Mouse (Mus musculus): ENCODE data around the gene Rtkn. TPM values are rescaled to one million over a fixed set of nuclear protein-coding genes. Genes with fewer than 3 reads are reported as not detected.

The Rtkn gene
- polyA plus RNA-seq (2015; fragmentation: Nextera tagmentation; extraction: Ambion mirVana), result 44.4 and 47.5 TPM in 2 replicates

GRCm38 (mm10) chr6:83134951-83135513 is at the start of gene Rtkn:
Gene Rtkn, plus strand, starts transcription at chr6:83135463.
- 53% methylated on average over 7 of the region's 7 CpGs for WGBS
- Histone ChIP-seq H3K27me3 (ENCODE audit: control insufficient read depth, insufficient read depth, low read depth, low read length) (no peaks in the 10 kb centered on the region), H3K4me1 (replicated peaks; ENCODE audit: control insufficient read depth, insufficient read depth, low read length) (peaks cover 34% of the 10 kb centered on the region), H3K9ac (ENCODE audit: low read length) (peak within 1 kb of the TSS; percentile 89), H3K36me3 (ENCODE audit: control insufficient read depth, insufficient read depth, low read length) (no peaks in the 10 kb centered on the region; the same call in 1 of the 2 replicates), H3K4me2 (ENCODE audit: low read depth, low read length) (peak within 1 kb of the TSS; percentile 85), H3K4me3 (ENCODE audit: low read length) (peak within 1 kb of the TSS; percentile 63), H3K9me3 (ENCODE audit: control insufficient read depth, low read length) (no peaks in the 10 kb centered on the region), H3K27ac (ENCODE audit: low read length) (peak within 1 kb of the TSS; percentile 100)
- no peak for ATAC-seq (ENCODE audit: low read depth)

GRCm38 (mm10) chr6:83086121-83087035 is 48.9 kb upstream of the Rtkn start, which contains the start of gene Lbx2:
Gene Lbx2, plus strand, starts transcription at chr6:83086367.
- WGBS, result 6% methylated on average over 42 of the region's 42 CpGs
- Histone ChIP-seq H3K4me3 (ENCODE audit: low read length) (peak within 1 kb of the TSS; percentile 32), H3K9me3 (ENCODE audit: control insufficient read depth, low read length) (no peaks in the 10 kb centered on the region), H3K36me3 (ENCODE audit: control insufficient read depth, insufficient read depth, low read length) (peaks cover 4% of the 10 kb centered on the region), H3K4me1 (replicated peaks; ENCODE audit: control insufficient read depth, insufficient read depth, low read length) (peaks cover 12% of the 10 kb centered on the region), H3K9ac (ENCODE audit: low read length) (peak within 1 kb of the TSS; percentile 27; the same call in 1 of the 2 replicates), H3K27ac (ENCODE audit: low read length) (no peak within 1 kb of the TSS), H3K4me2 (ENCODE audit: low read depth, low read length) (peak within 1 kb of the TSS; percentile 43), H3K27me3 (ENCODE audit: control insufficient read depth, insufficient read depth, low read depth, low read length) (peaks cover 66% of the 10 kb centered on the region)
- ATAC-seq (ENCODE audit: low read depth), result no peak

DNA sequence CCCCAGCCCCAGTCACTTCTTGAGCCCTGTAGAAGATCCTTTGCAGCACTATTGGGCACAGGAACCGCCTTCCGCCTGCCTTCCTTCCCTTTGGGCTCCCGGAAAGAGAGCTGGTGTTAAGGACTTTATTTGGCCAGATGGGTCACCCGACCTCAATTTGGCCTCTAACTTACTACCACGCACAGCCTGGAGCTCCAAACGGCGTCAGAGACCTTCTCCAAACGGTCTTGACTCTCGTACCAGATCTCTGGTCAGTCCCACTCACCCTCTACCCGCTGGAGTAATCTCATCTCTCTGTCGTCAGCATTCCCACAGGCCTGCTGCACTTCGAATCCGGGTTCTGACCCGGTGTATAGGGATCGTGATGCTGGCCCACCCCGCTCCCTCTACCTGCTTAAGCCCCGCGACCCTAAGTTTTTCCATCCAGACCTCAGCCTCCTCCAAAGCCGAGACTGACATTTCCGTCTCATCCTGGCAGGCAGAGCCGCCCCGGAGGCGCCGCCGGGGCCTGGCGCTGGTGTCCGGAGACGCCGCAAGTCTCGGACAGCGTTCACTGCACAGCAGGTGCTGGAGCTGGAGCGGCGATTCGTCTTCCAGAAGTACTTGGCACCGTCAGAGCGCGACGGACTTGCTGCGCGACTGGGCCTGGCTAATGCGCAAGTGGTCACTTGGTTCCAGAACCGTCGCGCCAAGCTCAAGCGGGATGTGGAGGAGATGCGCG is 47.9 kb upstream of the Rtkn start:
- Histone ChIP-seq H3K4me2 (ENCODE audit: low read depth, low read length) (peak overlapping the region; percentile 43), H3K27me3 (ENCODE audit: control insufficient read depth, insufficient read depth, low read depth, low read length) (peaks cover 66% of the 10 kb centered on the region), H3K27ac (ENCODE audit: low read length) (no peak overlapping the region), H3K4me1 (replicated peaks; ENCODE audit: control insufficient read depth, insufficient read depth, low read length) (peaks cover 12% of the 10 kb centered on the region), H3K36me3 (ENCODE audit: control insufficient read depth, insufficient read depth, low read length) (no peaks in the 10 kb centered on the region), H3K4me3 (ENCODE audit: low read length) (peak overlapping the region; percentile 32), H3K9ac (ENCODE audit: low read length) (peak overlapping the region; percentile 27; the same call in 1 of the 2 replicates), H3K9me3 (ENCODE audit: control insufficient read depth, low read length) (no peaks in the 10 kb centered on the region)
- ATAC-seq (ENCODE audit: low read depth), result peak; percentile 8; the same call in 1 of the 2 replicates
- WGBS, result 2% methylated on average over 47 of the region's 47 CpGs

DNA sequence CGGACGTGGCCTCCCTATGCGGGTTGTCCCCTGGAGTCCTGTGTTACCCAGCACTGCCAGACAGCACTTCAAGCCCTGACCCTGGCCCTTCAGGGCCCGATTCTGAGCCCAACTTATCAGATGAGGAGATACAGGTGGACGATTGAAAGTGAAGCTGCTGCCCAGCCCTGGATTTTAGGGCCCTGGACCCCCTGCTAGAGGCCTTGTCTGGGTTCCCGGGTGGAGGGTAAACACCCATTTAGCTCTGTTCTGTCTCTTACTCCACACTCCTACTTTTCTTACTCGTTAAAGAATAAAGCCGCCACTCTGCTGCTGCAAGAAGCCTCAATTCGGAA is 47.4 kb upstream of the Rtkn start:
- peaks cover 12% of the 10 kb centered on the region for H3K4me1 ChIP-seq (replicated peaks; ENCODE audit: control insufficient read depth, insufficient read depth, low read length)
- H3K27ac ChIP-seq (ENCODE audit: low read length), result no peak overlapping the region
- peaks cover 63% of the 10 kb centered on the region for H3K27me3 ChIP-seq (ENCODE audit: control insufficient read depth, insufficient read depth, low read depth, low read length)
- H3K9me3 ChIP-seq (ENCODE audit: control insufficient read depth, low read length), result no peaks in the 10 kb centered on the region
- no peak for ATAC-seq (ENCODE audit: low read depth)
- H3K36me3 ChIP-seq (ENCODE audit: control insufficient read depth, insufficient read depth, low read length), result no peaks in the 10 kb centered on the region
- H3K4me2 ChIP-seq (ENCODE audit: low read depth, low read length), result peak overlapping the region; percentile 43
- peak overlapping the region; percentile 32; the same call in 1 of the 2 replicates for H3K4me3 ChIP-seq (ENCODE audit: low read length)
- 13% methylated on average over 9 of the region's 9 CpGs for WGBS
- H3K9ac ChIP-seq (ENCODE audit: low read length), result no peak overlapping the region; the same call in 1 of the 2 replicates

DNA sequence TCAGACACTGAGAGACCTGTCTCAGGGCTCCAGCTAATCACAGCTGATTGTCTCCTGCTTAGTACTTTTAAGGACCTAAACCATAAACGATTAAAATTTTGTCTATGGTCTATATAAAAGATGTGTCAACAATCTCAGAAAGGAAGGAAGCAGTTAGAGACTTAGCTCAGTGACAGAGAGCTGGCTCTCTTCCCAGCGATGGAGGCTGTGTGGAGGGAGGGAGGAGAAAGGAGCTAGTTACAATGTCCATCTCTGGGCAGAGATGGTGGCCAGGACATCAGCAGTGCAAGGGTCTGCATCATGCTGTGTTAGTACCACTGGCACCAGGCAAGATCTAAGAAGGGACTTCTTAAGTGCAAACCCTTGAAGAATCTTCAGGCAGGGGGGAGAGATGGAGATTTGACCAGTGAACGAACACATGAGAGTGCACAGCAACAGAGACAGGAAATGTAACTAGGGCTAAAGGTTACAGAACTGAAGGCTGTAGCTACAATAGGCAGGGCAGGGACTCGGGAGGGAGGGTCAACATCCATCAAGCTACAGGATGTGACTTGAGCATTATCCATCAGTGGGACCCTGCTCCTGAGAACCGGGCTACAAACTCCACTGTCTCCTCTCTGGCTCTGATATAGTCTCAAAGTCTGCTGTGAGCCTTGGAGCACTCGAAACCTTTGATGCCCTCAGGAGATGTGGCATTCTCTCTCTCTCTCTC is 42.7 kb upstream of the Rtkn start:
- Histone ChIP-seq H3K27me3 (ENCODE audit: control insufficient read depth, insufficient read depth, low read depth, low read length) (peaks cover 19% of the 10 kb centered on the region), H3K4me2 (ENCODE audit: low read depth, low read length) (no peak overlapping the region), H3K9me3 (ENCODE audit: control insufficient read depth, low read length) (peaks cover 3% of the 10 kb centered on the region; the same call in 1 of the 2 replicates), H3K36me3 (ENCODE audit: control insufficient read depth, insufficient read depth, low read length) (no peaks in the 10 kb centered on the region), H3K4me3 (ENCODE audit: low read length) (no peak overlapping the region), H3K4me1 (replicated peaks; ENCODE audit: control insufficient read depth, insufficient read depth, low read length) (peaks cover 4% of the 10 kb centered on the region), H3K27ac (ENCODE audit: low read length) (peak overlapping the region; percentile 24), H3K9ac (ENCODE audit: low read length) (no peak overlapping the region)
- 20% methylated on average over 6 of the region's 6 CpGs for WGBS
- ATAC-seq (ENCODE audit: low read depth), result peak; percentile 64

GRCm38 (mm10) chr6:83095968-83096367 is 39.3 kb upstream of the Rtkn start:
- no peaks in the 10 kb centered on the region for H3K4me1 ChIP-seq (replicated peaks; ENCODE audit: control insufficient read depth, insufficient read depth, low read length)
- H3K27me3 ChIP-seq (ENCODE audit: control insufficient read depth, insufficient read depth, low read depth, low read length), result no peaks in the 10 kb centered on the region
- 48% methylated on average over 6 of the region's 6 CpGs for WGBS
- no peak overlapping the region for H3K4me3 ChIP-seq (ENCODE audit: low read length)
- H3K36me3 ChIP-seq (ENCODE audit: control insufficient read depth, insufficient read depth, low read length), result no peaks in the 10 kb centered on the region
- no peak overlapping the region for H3K9ac ChIP-seq (ENCODE audit: low read length)
- H3K4me2 ChIP-seq (ENCODE audit: low read depth, low read length), result no peak overlapping the region
- H3K9me3 ChIP-seq (ENCODE audit: control insufficient read depth, low read length), result peaks cover 3% of the 10 kb centered on the region; the same call in 1 of the 2 replicates
- no peak overlapping the region for H3K27ac ChIP-seq (ENCODE audit: low read length)
- no peak for ATAC-seq (ENCODE audit: low read depth)

DNA sequence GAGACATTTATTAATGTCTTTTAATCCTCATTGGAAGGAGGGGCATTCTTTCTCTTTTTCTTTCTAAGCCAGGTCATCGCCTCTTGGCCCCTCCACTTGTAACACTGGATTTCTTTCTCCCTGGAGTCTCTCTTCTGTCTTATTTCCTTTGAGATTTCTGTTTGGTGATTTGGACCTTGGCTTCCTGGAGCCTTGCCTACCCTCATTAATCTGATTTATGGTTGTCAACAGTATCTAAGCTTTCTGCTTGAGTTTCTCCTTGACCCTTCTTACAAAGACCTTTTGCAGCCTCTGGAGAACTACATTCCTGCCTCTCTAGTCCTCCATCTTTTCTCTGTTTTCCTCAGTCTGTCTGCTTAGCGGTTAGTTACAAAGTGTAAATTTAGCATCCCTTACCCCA is 36.9 kb upstream of the Rtkn start:
- Histone ChIP-seq H3K9me3 (ENCODE audit: control insufficient read depth, low read length) (peaks cover 3% of the 10 kb centered on the region; the same call in 1 of the 2 replicates), H3K4me3 (ENCODE audit: low read length) (no peak overlapping the region), H3K4me1 (replicated peaks; ENCODE audit: control insufficient read depth, insufficient read depth, low read length) (peaks cover 13% of the 10 kb centered on the region), H3K27me3 (ENCODE audit: control insufficient read depth, insufficient read depth, low read depth, low read length) (no peaks in the 10 kb centered on the region), H3K27ac (ENCODE audit: low read length) (no peak overlapping the region), H3K4me2 (ENCODE audit: low read depth, low read length) (no peak overlapping the region), H3K9ac (ENCODE audit: low read length) (no peak overlapping the region), H3K36me3 (ENCODE audit: control insufficient read depth, insufficient read depth, low read length) (no peaks in the 10 kb centered on the region)
- ATAC-seq (ENCODE audit: low read depth), result no peak
- 72% methylated on average over 2 of the region's 2 CpGs for WGBS

DNA sequence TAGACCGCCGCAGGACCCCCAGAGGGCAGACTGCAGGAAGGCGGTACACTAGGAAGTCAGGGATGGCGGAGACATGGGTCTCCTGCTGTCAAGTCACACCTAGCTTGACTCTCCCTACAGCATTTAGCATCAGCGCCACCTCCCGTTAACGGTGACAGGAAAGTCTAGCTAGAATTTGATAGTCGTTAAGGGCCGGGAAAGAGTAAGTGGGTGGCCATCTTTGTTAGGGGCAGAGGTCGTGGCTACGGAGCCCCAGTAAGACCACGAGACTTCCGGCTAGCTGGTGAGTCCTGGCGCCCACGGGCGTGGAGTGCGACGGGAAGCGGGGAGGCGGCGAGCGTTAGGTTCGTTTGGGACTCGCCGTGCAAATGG is 34.0 kb upstream of the Rtkn start, which contains the start of the genes Ccdc142 and Gm42688:
TSS of gene Ccdc142 (plus strand) at position 286 of the 372 bp plus-strand sequence.
TSS of gene Gm42688 (plus strand) at position 302 of the 372 bp plus-strand sequence.
- Histone ChIP-seq H3K4me3 (ENCODE audit: low read length) (peak within 1 kb of the TSS; percentile 85), H3K36me3 (ENCODE audit: control insufficient read depth, insufficient read depth, low read length) (no peaks in the 10 kb centered on the region), H3K27me3 (ENCODE audit: control insufficient read depth, insufficient read depth, low read depth, low read length) (no peaks in the 10 kb centered on the region), H3K27ac (ENCODE audit: low read length) (peak within 1 kb of the TSS; percentile 86), H3K4me2 (ENCODE audit: low read depth, low read length) (peak within 1 kb of the TSS; percentile 100), H3K9ac (ENCODE audit: low read length) (peak within 1 kb of the TSS; percentile 87), H3K4me1 (replicated peaks; ENCODE audit: control insufficient read depth, insufficient read depth, low read length) (peaks cover 14% of the 10 kb centered on the region), H3K9me3 (ENCODE audit: control insufficient read depth, low read length) (no peaks in the 10 kb centered on the region)
- ATAC-seq (ENCODE audit: low read depth), result peak; percentile 92
- under 1% methylated on average over 25 of the region's 25 CpGs for WGBS
